Mouse (Mus musculus) lung, postnatal 0 days (tissue): ENCODE data around the gene Syt14. TPM values are rescaled to one million over a fixed set of nuclear protein-coding genes. Genes with fewer than 3 reads are reported as not detected.

Source experiments
- ATAC-seq: fragments of 200-750 bp; cut with Nextera tagmentation; 2 replicates; pipeline ENCODE4 v1.8.0; 2017; ENCODE audit warnings: moderate library complexity
- DNase-seq: peaks from one replicate; pipeline ENCODE4 v3.0.0-alpha.2; 2016; ENCODE audit warnings: low spot score
- H3K27ac ChIP-seq: fragments of 300-500 bp; sonication (generic); 2 replicates; pipeline ENCODE4 v1.5.1; 2014; ENCODE audit warnings: antibody characterized with exemption, mild to moderate bottlenecking, low read length, mixed read lengths
- H3K27me3 ChIP-seq: fragments of 300-500 bp; sonication (generic); replicated peaks from 2 replicates; pipeline ENCODE4 v1.6.1; 2014; ENCODE audit warnings: low read length, mixed read lengths; ENCODE audit not compliant: insufficient read depth
- H3K36me3 ChIP-seq: fragments of 300-500 bp; sonication (generic); 2 replicates; pipeline ENCODE4 v1.6.1; 2014; ENCODE audit warnings: low read length, mixed read lengths; ENCODE audit not compliant: insufficient read depth
- H3K4me1 ChIP-seq: fragments of 300-500 bp; sonication (generic); 2 replicates; pipeline ENCODE4 v1.6.1; 2014; ENCODE audit warnings: antibody characterized with exemption, low read depth, low read length, mixed read lengths; ENCODE audit not compliant: insufficient read depth
- H3K4me2 ChIP-seq: fragments of 300-500 bp; sonication (generic); replicated peaks from 2 replicates; pipeline ENCODE4 v1.6.1; 2014; ENCODE audit warnings: low read depth, mild to moderate bottlenecking, low read length, moderate library complexity, mixed read lengths
- H3K4me3 ChIP-seq: fragments of 300-500 bp; sonication (generic); 2 replicates; pipeline ENCODE4 v1.5.1; 2014; ENCODE audit warnings: low read depth, low read length
- H3K9ac ChIP-seq: fragments of 300-500 bp; sonication (generic); replicated peaks from 2 replicates; pipeline ENCODE4 v1.6.1; 2014; ENCODE audit warnings: low read depth, mild to moderate bottlenecking
- H3K9me3 ChIP-seq: fragments of 300-500 bp; sonication (generic); 2 replicates; pipeline ENCODE4 v1.6.1; 2016; ENCODE audit warnings: low read length, mixed read lengths
- CTCF ChIP-seq: IDR thresholded peaks from 2 replicates; pipeline ENCODE4 v1.5.1; 2016; ENCODE audit warnings: antibody characterized with exemption, mild to moderate bottlenecking
- EP300 ChIP-seq: IDR thresholded peaks from 2 replicates; pipeline ENCODE4 v1.6.1; 2016; ENCODE audit warnings: antibody characterized with exemption, mild to moderate bottlenecking, control low read depth
- whole genome bisulfite sequencing: fragments of 180-500 bp; shearing (Covaris S2); extraction: QIAGEN DNeasy Blood & Tissue Kit; methylation state at CpG from one replicate; pipeline ENCODE4 v1.1.7; 2014; 5-methylcytosine and 5-hydroxymethylcytosine counted together
- polyA plus RNA-seq: library from polyadenylated mRNA; unstranded; fragments of >200 nt; fragmentation: Nextera tagmentation; extraction: Ambion mirVana; gene quantifications from 2 replicates; pipeline ENCODE4 v1.2.1, GENCODE M21; 2015

Gene Syt14
- polyA plus RNA-seq, 1 experiment from 2014 or later: 0.18 TPM

DNA sequence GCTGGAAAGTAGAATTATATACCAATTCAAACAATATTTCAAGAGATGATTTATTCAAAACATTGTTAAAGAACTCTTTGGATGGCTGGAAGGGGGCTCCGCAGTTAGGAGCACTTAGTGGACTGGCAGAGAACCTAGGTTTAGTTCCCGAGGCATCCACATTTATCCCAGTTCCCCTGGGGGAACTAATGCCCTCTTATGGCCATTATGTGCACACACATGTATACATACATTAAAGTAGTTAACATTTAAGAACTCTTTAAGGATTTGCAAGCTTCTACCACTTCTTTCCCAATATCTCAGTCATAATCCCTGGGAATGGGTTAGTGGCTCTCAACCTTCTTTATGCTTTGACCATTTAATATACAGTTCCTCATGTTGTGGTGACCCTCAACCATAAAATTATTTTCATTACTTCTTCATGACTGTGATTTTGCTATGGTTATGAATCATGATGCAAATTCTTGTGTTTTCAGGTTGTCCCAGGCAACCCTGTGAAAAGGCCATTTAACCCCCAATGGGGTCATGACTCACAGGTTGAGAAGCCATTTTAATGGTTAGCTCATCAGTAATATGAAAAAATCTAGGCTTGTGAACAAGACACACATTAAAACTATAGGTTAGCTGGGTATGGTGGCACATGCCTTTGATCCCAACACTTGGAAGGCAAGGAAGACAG is 152.8 kb downstream of the Syt14 start:
- H3K4me2 ChIP-seq: no peak overlapping the region
- H3K27me3 ChIP-seq: no peaks in the 10 kb centered on the region
- 59% methylated on average over 2 of the region's 2 CpGs for WGBS
- DNase-seq: no peak
- H3K9ac ChIP-seq: no peak overlapping the region
- no peak overlapping the region for H3K4me3 ChIP-seq
- no peak for ATAC-seq
- H3K27ac ChIP-seq: no peak overlapping the region
- no peaks in the 10 kb centered on the region for H3K36me3 ChIP-seq
- no peaks in the 10 kb centered on the region for H3K9me3 ChIP-seq
- TF ChIP-seq CTCF (peak; percentile 53), EP300 (no peak)
- H3K4me1 ChIP-seq: no peaks in the 10 kb centered on the region

DNA sequence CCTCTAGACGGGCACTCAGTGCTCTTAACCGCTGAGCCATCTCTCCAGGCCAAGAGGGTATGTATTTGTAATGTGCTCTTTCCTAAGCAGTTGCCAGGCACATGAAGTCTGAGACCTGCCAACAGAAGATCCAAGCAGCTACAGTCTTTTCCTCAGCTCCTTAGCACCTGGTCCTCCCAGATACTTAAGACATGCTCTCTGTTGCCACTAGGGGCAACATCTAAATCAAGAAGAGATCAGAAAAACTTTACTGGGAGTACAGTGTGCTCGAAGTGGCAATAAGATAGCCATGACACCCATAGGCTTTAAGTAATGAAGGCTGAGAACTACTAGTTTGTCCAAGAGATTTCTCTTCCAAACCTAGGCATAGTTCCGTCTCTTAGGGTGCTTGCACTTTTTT is 155.4 kb downstream of the Syt14 start:
- H3K27me3 ChIP-seq: no peaks in the 10 kb centered on the region
- H3K4me2 ChIP-seq: no peak overlapping the region
- no peak for ATAC-seq
- TF ChIP-seq CTCF: peak; percentile 48
- TF ChIP-seq EP300: no peak
- no peaks in the 10 kb centered on the region for H3K9me3 ChIP-seq
- peak; percentile 21 for DNase-seq
- H3K9ac ChIP-seq: no peak overlapping the region
- no peak overlapping the region for H3K27ac ChIP-seq
- WGBS: 76% methylated on average over 4 of the region's 4 CpGs
- no peaks in the 10 kb centered on the region for H3K4me1 ChIP-seq
- no peak overlapping the region for H3K4me3 ChIP-seq
- H3K36me3 ChIP-seq: no peaks in the 10 kb centered on the region

DNA sequence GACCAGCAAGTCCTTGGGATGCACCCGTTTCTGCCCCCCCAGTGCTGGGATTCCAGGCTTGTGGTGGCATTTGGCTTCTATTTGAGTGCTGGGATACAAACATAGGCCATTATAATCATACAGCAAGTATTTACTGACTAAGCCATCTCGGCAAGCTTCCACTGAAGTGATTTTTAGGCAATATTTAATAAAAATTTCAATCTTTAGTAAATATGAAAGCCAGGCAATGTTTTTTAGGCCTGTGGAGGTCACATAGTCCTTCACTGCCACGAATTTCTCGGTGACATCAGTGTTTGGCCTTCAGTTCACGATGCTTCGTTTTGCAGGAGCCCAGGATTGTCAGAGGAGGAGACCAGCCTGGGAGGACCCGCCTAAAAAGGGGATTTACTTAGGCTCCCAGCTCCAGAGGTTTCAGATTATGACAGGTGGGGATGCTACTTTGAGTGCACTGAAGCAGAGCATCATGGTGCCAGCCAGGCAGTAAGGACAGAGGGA is 156.4 kb downstream of the Syt14 start:
- Histone ChIP-seq H3K4me3 (no peak overlapping the region), H3K27ac (no peak overlapping the region), H3K4me2 (no peak overlapping the region), H3K9ac (no peak overlapping the region), H3K4me1 (no peaks in the 10 kb centered on the region), H3K9me3 (no peaks in the 10 kb centered on the region), H3K27me3 (no peaks in the 10 kb centered on the region), H3K36me3 (no peaks in the 10 kb centered on the region)
- 77% methylated on average over 7 of the region's 7 CpGs for WGBS
- TF ChIP-seq CTCF (no peak), EP300 (no peak)
- DNase-seq (no peak), ATAC-seq (no peak)

DNA sequence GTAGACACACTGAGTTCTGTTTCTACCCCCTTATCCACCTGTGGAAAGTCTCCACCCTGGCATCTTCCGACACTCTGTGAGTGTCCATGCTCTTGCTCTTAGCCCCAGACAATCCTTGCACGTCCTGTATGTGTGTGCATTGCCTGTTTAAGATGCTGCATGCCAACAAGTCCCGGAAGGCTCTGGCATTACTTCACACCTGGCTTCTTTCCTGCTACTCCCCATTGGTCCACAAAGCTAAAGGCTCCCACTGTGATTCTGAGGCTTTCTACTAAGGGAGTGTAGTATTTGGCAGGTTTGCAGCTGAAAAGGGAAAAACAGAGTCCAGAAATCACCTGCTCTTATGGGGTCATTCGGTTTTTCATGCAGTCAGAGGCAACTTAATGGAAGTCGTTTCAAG is 162.7 kb downstream of the Syt14 start:
- 55% methylated on average over 5 of the region's 5 CpGs for WGBS
- Histone ChIP-seq H3K9me3 (no peaks in the 10 kb centered on the region), H3K36me3 (no peaks in the 10 kb centered on the region), H3K4me1 (no peaks in the 10 kb centered on the region), H3K27me3 (no peaks in the 10 kb centered on the region), H3K4me2 (no peak overlapping the region), H3K27ac (no peak overlapping the region), H3K9ac (no peak overlapping the region), H3K4me3 (no peak overlapping the region)
- DNase-seq (no peak), ATAC-seq (no peak)
- TF ChIP-seq CTCF (no peak), EP300 (no peak)

DNA sequence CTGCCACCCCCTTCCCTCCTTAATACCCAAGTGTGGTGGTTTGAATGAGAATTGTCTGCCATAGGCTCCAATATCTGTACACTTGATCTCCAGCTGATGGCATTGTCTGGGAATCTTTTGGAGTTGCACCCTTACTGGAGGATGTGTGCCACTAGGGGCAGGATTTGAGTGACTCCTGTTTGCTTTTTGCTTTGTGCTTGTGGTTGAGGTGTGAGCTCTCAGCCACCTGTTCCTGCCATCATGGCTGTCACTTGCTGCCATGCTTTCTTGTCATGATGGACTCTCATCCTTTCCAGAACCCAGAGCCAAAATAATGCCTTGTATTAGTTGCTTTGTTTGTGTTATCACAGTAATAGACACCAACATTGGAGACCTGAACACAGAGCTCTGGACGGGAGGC is 165.8 kb downstream of the Syt14 start:
- DNase-seq (no peak), ATAC-seq (no peak)
- 73% methylated on average over 1 of the region's 1 CpGs for WGBS
- TF ChIP-seq CTCF: peak; percentile 35
- no peak for TF ChIP-seq EP300
- H3K27ac ChIP-seq: no peak overlapping the region
- H3K4me2 ChIP-seq: no peak overlapping the region
- no peak overlapping the region for H3K4me3 ChIP-seq
- no peaks in the 10 kb centered on the region for H3K27me3 ChIP-seq
- no peaks in the 10 kb centered on the region for H3K36me3 ChIP-seq
- H3K9me3 ChIP-seq: no peaks in the 10 kb centered on the region
- H3K9ac ChIP-seq: no peak overlapping the region
- H3K4me1 ChIP-seq: no peaks in the 10 kb centered on the region

DNA sequence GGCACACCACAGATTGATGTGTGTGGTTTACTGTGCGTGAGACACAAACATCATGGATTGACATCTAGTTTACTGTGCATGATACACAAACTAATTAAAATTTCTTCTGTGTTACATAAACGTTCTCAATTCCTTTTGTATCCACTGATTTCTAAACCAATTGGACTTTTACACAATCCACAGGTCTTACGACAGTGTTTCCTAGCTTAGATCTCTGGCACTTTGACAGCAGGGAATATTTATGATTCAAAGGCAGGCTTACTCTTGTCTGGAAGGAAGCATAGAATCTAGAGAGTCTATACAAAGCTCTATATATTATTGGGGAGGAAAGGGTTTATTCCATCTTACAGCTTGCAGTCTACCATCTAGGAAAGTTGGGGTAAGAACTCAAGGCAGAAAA is 171.1 kb downstream of the Syt14 start:
- H3K9me3 ChIP-seq: no peaks in the 10 kb centered on the region
- no peak overlapping the region for H3K4me3 ChIP-seq

More for the DNA sequence above, 171.1 kb downstream of the Syt14 start:
- Histone ChIP-seq H3K36me3 (no peaks in the 10 kb centered on the region), H3K27me3 (no peaks in the 10 kb centered on the region), H3K27ac (no peak overlapping the region), H3K4me1 (no peaks in the 10 kb centered on the region), H3K4me2 (no peak overlapping the region), H3K9ac (no peak overlapping the region)
- no peak for DNase-seq
- WGBS: 65% methylated on average over 3 of the region's 3 CpGs
- no peak for ATAC-seq
- TF ChIP-seq CTCF: no peak
- TF ChIP-seq EP300: no peak
